Mouse (Mus musculus) layer of hippocampus, adult 9-11 months (tissue): ENCODE data around the gene Matk.
"Not testable (repeated sequence)": the region's sequence is repeated elsewhere in the genome, so short reads cannot be mapped to it uniquely, and the experiment has no call there.

Experiments
- DNase-seq: peaks from one replicate; pipeline ENCODE4 v3.0.0; 2022

Gene Matk

GRCm38 (mm10) chr10:81252424-81253419 is at the start of gene Matk:
Gene Matk, plus strand, starts transcription at chr10:81252935.
- DNase-seq = peak; percentile 90

DNA sequence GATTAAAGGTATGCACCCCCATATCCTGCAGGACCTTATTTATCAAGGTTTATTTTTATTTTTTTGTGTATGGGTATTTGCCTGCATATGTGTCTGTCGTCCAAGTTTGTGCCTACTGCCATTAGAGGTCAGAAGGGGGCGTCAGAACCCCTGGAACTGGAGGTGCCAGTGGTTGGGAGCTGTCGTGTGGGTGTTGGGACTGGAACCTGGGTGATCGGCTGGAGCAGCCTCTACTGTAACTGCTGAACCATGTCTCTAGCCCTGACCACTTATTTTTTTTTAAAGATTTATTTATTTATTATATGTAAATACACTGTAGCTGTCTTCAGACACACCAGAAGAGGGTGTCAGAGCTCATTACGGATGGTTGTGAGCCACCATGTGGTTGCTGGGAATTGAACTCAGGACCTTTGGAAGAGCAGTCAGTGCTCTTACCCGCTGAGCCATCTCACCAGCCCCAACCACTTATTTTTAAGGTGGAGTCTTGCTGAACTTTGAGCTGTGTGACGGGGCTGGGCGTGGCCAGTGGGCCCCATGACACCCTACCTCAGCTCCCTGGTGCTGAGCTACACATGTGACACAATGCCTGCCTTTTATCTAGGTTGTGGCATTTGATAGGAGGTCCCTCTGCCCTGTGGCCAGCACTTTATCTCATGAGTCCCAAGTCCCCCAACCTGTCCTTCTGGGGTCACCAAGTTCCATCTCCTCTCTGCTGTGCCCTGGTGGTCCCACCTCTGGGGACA is 49.6 kb upstream of the Matk start:
- no peak for DNase-seq

DNA sequence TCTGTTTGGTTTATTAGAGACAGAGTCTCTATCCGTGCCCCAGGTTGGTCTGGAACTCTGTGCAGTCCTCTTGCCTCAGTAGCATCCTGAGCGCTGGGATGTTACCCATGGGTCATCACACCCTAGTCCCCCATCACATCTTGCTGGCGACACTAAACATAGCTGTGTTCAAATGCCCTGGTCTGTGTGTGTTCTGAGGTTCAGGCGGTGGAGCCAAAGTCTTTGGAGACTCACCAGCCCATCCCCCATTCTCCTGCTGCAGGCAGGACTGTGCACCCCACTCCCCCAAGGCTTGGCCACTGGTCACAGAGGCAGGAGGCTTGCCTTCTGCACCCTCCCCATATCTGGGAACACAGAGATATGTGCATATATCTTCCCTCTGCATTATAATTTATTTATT is 48.6 kb upstream of the Matk start:
- no peak for DNase-seq

- DNase-seq = no peak
Measured at GRCm38 (mm10) chr10:81210154-81210553, 42.6 kb upstream of the Matk start.

DNA sequence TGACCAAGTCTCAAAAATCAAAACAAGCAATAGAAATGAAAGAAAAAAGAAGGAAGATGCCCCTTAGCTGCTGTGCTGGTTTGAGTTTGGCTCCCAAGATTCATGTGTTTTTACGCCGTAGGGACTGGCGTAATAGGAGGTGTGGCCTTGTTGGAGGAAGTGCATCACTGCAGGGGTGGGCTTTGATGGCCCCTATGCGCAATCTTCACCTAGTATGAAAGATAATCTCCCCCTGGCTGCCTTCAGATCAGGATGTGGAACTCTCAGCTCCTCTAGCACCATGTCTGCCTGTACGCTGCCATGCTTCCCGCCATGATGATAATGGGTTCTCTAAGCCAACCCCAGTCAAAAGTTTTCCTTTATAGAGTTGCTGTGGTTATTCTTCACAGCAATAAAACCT is 36.5 kb upstream of the Matk start:
- DNase-seq = no peak

GRCm38 (mm10) chr10:81216810-81217209 is 35.9 kb upstream of the Matk start:
- DNase-seq = no peak

GRCm38 (mm10) chr10:81217267-81217666 is 35.5 kb upstream of the Matk start:
- DNase-seq = not testable (repeated sequence)

DNA sequence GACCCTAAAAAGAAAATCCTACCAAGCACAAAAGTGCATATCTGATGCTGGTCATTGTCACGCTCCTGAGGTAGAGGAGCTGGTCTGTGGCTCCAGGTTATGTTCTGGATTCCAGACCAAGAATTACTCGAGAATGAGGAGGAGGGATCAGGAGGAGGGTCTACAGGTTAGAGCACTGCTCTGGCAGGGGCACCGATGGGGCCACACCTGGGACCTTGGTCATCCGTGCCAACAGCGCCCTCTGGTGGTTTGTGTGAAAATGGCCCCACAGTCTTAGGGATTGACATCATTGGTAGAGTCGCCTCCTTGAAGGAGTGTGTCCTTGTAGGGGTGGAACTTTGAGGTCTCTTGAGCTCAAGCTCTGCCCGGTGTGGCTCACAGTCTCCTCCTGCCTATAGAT is 34.8 kb upstream of the Matk start:
- no peak for DNase-seq

GRCm38 (mm10) chr10:81221402-81222015 is 31.2 kb upstream of the Matk start:
- DNase-seq = no peak

DNA sequence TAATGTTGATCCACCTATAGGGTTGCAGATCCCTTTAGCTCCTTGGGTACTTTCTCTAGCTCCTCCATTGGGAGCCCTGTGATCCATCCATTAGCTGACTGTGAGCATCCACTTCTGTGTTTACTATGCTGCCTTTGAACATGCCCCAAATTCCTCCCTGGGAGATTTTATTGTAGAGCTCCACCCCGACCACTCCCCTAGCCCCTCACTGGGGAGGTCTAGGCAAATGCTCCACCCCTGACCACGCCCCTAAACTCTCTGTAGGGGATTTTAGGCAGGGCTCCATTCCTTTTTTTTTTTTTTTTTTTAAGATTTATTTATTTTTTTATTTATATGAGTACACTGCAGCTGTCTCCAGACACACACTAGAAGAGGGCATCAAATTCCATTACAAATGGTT is 29.0 kb upstream of the Matk start:
- not testable (repeated sequence) for DNase-seq

GRCm38 (mm10) chr10:81229735-81230437 is 22.8 kb upstream of the Matk start:
- no peak for DNase-seq

GRCm38 (mm10) chr10:81230438-81231332 is 22.1 kb upstream of the Matk start, which contains the start of gene Atcay:
Gene Atcay, minus strand, starts transcription at chr10:81230833.
- DNase-seq = peak; percentile 90

DNA sequence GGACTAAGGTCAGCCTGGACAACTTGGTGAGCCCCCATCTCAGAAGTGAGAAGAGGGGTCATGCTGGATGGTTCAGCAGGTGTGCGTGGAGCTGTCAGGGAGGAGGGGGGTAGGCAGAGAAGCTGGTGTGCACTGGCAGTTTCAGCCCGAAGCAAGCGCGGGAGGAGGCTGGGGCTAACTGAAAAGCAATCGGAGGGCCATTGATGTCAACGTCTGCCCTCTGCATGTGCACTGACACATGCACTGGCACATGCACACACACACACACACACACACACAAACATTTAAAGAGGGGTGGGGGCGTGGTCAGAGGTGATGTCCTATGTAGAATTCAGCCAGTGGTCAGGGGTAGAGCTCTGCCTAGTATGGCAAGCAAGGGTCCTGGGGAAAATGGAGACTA is 21.3 kb upstream of the Matk start:
- no peak for DNase-seq

- DNase-seq = peak; percentile 94
Measured at GRCm38 (mm10) chr10:81232580-81233225, 20.0 kb upstream of the Matk start, which contains the start of gene Zfr2. Gene Zfr2, plus strand, starts transcription at chr10:81233155.

GRCm38 (mm10) chr10:81233226-81233585 is 19.5 kb upstream of the Matk start:
- DNase-seq = no peak

DNA sequence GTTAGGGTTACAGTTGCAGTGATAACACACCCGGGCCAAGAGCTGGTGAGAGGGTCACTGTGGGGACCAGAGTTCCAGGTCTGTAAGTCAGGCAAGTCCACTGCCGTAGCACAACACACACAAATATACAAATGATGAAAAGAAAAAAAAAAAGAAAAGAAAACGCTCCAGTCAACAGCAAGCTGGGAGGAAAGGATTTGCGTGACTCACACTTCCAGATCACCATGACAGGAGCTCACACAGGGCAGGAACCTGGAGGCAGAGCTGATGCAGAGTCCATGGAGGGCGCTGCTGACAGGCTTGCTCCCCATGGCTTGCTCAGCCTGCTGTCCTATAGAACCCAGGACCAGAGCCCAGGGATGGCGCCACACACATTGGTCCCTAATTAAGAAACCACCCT is 18.5 kb upstream of the Matk start:
- DNase-seq = no peak

DNA sequence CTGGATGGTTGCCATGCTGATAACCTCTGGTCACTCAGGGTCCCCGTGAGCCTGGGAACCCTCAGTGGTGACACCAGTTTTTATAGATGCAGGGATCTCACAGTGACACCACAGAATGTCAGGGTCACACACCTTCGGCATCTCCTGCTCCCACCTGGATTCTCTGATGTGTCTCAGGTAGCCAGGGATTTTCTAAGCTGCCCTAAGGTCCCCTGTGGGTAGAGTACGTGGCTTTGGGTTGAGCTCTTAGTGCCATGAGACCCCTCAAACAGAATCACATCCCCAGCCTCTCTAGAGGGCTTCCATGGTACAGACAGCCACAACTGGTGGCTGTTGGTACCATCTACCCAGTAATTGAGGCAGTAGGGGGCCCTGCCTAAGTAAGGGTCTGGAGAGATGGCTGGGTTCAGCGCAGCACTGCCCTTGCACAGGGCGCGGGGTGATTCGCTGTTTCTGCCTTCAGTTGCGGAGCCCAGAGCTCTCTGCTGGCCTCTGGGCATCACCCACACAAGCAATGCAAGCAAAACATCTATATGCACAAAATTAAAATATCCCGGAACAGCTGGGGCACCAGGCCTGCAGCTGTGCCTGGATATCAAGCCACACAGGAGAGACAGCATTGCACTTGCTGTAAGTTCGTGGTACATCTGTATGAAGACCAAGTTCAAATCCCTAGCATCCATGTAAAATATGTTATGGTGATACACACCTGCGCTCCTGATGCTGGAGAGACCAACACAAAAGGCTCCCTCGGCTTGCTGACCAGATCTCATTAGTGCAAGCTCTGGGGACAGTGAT is 16.1 kb upstream of the Matk start:
- no peak for DNase-seq

GRCm38 (mm10) chr10:81238618-81239017 is 14.1 kb upstream of the Matk start:
- DNase-seq = no peak

GRCm38 (mm10) chr10:81240876-81241275 is 11.9 kb upstream of the Matk start:
- DNase-seq = no peak

DNA sequence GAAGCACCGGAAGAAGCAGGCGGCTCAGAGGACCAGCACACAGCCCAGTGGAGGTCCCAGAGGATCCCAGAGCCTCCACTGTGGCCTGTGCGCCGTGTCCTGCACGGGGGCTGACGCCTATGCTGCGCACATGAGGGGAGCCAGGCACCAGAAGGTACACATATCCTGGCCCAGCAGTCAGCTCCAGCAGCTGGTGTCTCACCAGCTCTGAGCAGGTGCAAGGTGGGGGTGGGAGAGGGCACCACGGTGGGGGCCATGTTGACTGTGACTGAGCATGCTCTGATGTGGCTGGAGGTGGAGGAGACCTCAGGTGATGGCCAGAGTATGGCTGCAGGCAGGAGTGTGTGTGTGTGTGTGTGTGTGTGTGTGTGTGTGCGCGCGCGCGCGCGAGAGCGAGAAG is 10.7 kb upstream of the Matk start:
- no peak for DNase-seq
